Mouse (Mus musculus): ENCODE measurements around the gene Aktip. TPM values are rescaled to one million over a fixed set of nuclear protein-coding genes. Genes with fewer than 3 reads are reported as not detected.

Gene Aktip
- polyA plus RNA-seq, 1 experiment from 2014 or later: 38.1 TPM

- no peak overlapping the region for H3K27ac ChIP-seq (replicated peaks)
- H3K9me3 ChIP-seq: peaks cover 11% of the 10 kb centered on the region; the same call in 1 of the 2 replicates
- H3K9ac ChIP-seq: no peak overlapping the region
- H3K4me2 ChIP-seq: no peak overlapping the region
- no peaks in the 10 kb centered on the region for H3K36me3 ChIP-seq
- no peak overlapping the region for H3K4me3 ChIP-seq
- WGBS: 80% methylated on average over 7 of the region's 7 CpGs
- H3K4me1 ChIP-seq: peaks cover 12% of the 10 kb centered on the region; the same call in 1 of the 2 replicates
- H3K27me3 ChIP-seq (replicated peaks): no peaks in the 10 kb centered on the region
- no peak for ATAC-seq (ENCODE audit: extremely low read depth, insufficient number of reproducible peaks, low FRiP score, low TSS enrichment)
Measured at GRCm38 (mm10) chr8:91151531-91151930, 48.2 kb downstream of the Aktip start.

- H3K4me2 ChIP-seq: no peak overlapping the region
- peaks cover 11% of the 10 kb centered on the region; the same call in 1 of the 2 replicates for H3K9me3 ChIP-seq
- H3K36me3 ChIP-seq: no peaks in the 10 kb centered on the region
- no peak overlapping the region for H3K9ac ChIP-seq
- 60% methylated on average over 3 of the region's 3 CpGs for WGBS
- H3K4me3 ChIP-seq: no peak overlapping the region
- peaks cover 12% of the 10 kb centered on the region; the same call in 1 of the 2 replicates for H3K4me1 ChIP-seq
- no peak overlapping the region for H3K27ac ChIP-seq (replicated peaks)
- no peaks in the 10 kb centered on the region for H3K27me3 ChIP-seq (replicated peaks)
- no peak for ATAC-seq (ENCODE audit: extremely low read depth, insufficient number of reproducible peaks, low FRiP score, low TSS enrichment)
Measured at GRCm38 (mm10) chr8:91149298-91149697, 50.5 kb downstream of the Aktip start.

DNA sequence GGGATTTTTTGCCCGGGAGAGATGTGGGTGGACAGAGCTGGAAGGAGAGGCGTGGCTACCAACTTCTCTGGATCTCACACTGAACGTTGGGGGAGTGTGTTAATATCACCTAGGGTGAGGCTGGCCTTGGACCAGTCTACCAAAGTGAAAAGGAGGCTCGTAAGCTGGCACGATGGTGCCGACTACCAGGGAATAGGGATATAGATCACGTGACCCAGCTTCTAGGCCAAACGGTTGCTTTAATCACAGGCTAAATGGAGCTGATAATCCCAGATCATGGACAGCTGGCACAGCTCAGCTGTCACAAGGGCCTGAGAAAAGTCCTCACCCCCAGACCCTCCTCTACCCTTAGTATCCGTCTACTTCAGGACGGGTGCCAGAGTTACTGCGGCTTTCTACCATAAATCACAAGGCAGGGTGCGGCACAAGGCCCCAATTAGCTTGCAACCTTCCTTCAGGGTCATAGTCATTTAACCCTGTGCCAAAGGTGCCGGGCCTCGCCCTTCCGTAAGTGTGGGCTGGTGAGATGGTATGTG is 51.1 kb downstream of the Aktip start:
- WGBS: 64% methylated on average over 15 of the region's 15 CpGs
- no peak overlapping the region for H3K9ac ChIP-seq
- no peak overlapping the region for H3K27ac ChIP-seq (replicated peaks)
- no peaks in the 10 kb centered on the region for H3K36me3 ChIP-seq
- H3K4me1 ChIP-seq: peaks cover 12% of the 10 kb centered on the region; the same call in 1 of the 2 replicates
- H3K9me3 ChIP-seq: peaks cover 11% of the 10 kb centered on the region; the same call in 1 of the 2 replicates
- H3K4me3 ChIP-seq: no peak overlapping the region
- H3K4me2 ChIP-seq: peak overlapping the region; percentile 63; the same call in 1 of the 2 replicates
- no peak for ATAC-seq (ENCODE audit: extremely low read depth, insufficient number of reproducible peaks, low FRiP score, low TSS enrichment)
- no peaks in the 10 kb centered on the region for H3K27me3 ChIP-seq (replicated peaks)

DNA sequence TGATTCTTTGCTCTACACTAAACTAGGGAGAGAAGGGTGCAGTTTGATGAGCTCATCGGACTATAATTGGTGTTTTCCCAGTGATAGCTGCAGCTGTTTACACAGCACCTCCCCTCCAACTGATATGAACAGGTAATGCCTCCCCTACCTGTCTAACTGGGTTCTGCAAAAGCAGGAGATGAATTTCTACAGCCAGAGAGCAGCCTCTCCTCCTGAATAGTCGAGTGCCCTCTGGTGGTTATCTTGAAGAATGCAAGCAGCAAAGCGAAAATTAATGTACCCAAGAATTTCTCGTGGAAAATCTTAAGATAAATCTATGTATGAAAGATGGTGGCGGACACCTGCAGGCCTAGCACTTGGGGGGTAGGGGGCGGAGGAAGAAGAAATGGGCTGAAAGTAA is 52.1 kb downstream of the Aktip start:
- peak overlapping the region; percentile 42 for H3K4me3 ChIP-seq
- peak overlapping the region; percentile 63 for H3K4me2 ChIP-seq
- no peak overlapping the region for H3K27ac ChIP-seq (replicated peaks)
- no peaks in the 10 kb centered on the region for H3K27me3 ChIP-seq (replicated peaks)
- no peaks in the 10 kb centered on the region for H3K36me3 ChIP-seq
- ATAC-seq (ENCODE audit: extremely low read depth, insufficient number of reproducible peaks, low FRiP score, low TSS enrichment): no peak
- 9% methylated on average over 6 of the region's 6 CpGs for WGBS
- H3K4me1 ChIP-seq: peaks cover 12% of the 10 kb centered on the region; the same call in 1 of the 2 replicates
- H3K9ac ChIP-seq: peak overlapping the region; percentile 70
- H3K9me3 ChIP-seq: peaks cover 10% of the 10 kb centered on the region; the same call in 1 of the 2 replicates

DNA sequence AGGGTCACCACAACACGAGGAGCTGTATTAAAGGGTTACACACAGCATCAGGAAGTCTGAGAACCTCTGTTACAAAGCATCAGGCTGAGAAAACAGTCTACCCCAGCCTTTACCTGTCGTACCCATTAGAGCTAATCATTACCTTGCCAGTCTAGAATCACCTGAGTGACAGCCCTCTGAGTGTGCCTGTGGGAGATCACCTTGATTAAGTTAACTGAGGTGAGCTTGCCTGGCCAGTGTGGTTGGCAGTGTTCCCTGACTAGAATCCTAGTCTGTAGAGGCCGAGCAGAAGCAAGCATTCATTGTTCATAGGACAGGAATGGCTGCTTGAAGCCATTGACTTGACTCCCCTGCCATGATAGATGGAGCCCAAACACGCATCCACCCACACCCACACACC is 58.9 kb downstream of the Aktip start:
- H3K4me1 ChIP-seq: no peaks in the 10 kb centered on the region
- no peaks in the 10 kb centered on the region for H3K36me3 ChIP-seq
- H3K27ac ChIP-seq (replicated peaks): no peak overlapping the region
- H3K27me3 ChIP-seq (replicated peaks): no peaks in the 10 kb centered on the region
- no peaks in the 10 kb centered on the region for H3K9me3 ChIP-seq
- ATAC-seq (ENCODE audit: extremely low read depth, insufficient number of reproducible peaks, low FRiP score, low TSS enrichment): no peak
- H3K4me3 ChIP-seq: no peak overlapping the region
- H3K9ac ChIP-seq: no peak overlapping the region
- H3K4me2 ChIP-seq: no peak overlapping the region
- 71% methylated on average over 4 of the region's 4 CpGs for WGBS

GRCm38 (mm10) chr8:91135308-91136181 is 64.2 kb downstream of the Aktip start:
- no peak for ATAC-seq (ENCODE audit: extremely low read depth, insufficient number of reproducible peaks, low FRiP score, low TSS enrichment)
- H3K27me3 ChIP-seq (replicated peaks): no peaks in the 10 kb centered on the region
- peaks cover 16% of the 10 kb centered on the region for H3K4me1 ChIP-seq
- no peaks in the 10 kb centered on the region for H3K9me3 ChIP-seq
- no peak overlapping the region for H3K27ac ChIP-seq (replicated peaks)
- 73% methylated on average over 14 of the region's 14 CpGs for WGBS
- H3K9ac ChIP-seq: no peak overlapping the region
- H3K4me2 ChIP-seq: no peak overlapping the region
- peaks cover 7% of the 10 kb centered on the region; the same call in 1 of the 2 replicates for H3K36me3 ChIP-seq
- H3K4me3 ChIP-seq: no peak overlapping the region

- no peaks in the 10 kb centered on the region for H3K9me3 ChIP-seq
- peaks cover 16% of the 10 kb centered on the region for H3K4me1 ChIP-seq
- 63% methylated on average over 12 of the region's 12 CpGs for WGBS
- H3K36me3 ChIP-seq: peaks cover 13% of the 10 kb centered on the region
- H3K4me2 ChIP-seq: peak overlapping the region; percentile 65
- peak overlapping the region; percentile 49 for H3K27ac ChIP-seq (replicated peaks)
- peak overlapping the region; percentile 63; the same call in 1 of the 2 replicates for H3K9ac ChIP-seq
- no peak for ATAC-seq (ENCODE audit: extremely low read depth, insufficient number of reproducible peaks, low FRiP score, low TSS enrichment)
- H3K27me3 ChIP-seq (replicated peaks): no peaks in the 10 kb centered on the region
- H3K4me3 ChIP-seq: peak overlapping the region; percentile 84
Measured at GRCm38 (mm10) chr8:91134659-91135058, 65.1 kb downstream of the Aktip start.

- Histone ChIP-seq H3K36me3 (peaks cover 19% of the 10 kb centered on the region), H3K27ac (replicated peaks) (peak overlapping the region; percentile 49), H3K4me3 (peak overlapping the region; percentile 84), H3K9me3 (no peaks in the 10 kb centered on the region), H3K27me3 (replicated peaks) (no peaks in the 10 kb centered on the region), H3K4me1 (peaks cover 16% of the 10 kb centered on the region), H3K9ac (peak overlapping the region; percentile 63; the same call in 1 of the 2 replicates), H3K4me2 (peak overlapping the region; percentile 65)
- ATAC-seq (ENCODE audit: extremely low read depth, insufficient number of reproducible peaks, low FRiP score, low TSS enrichment): no peak
- under 1% methylated on average over 24 of the region's 24 CpGs for WGBS
Measured at GRCm38 (mm10) chr8:91134070-91134475, 65.7 kb downstream of the Aktip start.

DNA sequence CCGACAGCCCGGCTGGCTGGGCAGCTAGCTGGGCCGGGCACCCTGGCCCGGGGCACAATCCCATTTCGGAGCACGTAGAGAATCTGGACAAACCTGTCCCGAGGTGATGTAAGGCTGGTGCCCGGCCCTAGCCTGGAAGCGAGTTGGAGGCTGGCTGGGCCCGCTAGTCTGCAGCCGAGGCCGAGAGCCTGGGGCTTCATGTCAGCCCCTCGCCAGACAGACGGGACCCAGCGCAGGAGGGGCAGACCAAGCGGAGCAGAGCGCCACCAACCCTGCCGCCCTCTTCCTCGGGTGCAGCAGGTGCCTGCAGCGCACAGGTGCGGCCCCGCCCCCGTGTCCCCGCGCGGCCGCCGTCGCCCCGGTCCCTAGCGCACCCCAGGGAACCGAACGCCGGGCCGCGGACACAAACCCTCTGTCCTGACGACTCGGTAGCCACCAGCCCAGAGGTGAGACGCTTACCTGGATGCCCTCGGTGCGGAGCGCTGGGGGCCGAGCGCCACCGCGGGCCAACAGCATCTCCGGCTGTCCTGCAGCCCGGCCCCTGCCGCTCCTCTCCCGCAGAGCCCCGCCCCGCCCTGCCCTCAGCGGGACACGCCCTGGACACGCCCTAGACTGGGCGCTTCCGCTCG is 66.2 kb downstream of the Aktip start:
- H3K27me3 ChIP-seq (replicated peaks): no peaks in the 10 kb centered on the region
- H3K4me3 ChIP-seq: peak overlapping the region; percentile 84
- H3K4me1 ChIP-seq: peaks cover 16% of the 10 kb centered on the region
- peak; percentile 99 for ATAC-seq (ENCODE audit: extremely low read depth, insufficient number of reproducible peaks, low FRiP score, low TSS enrichment)
- H3K27ac ChIP-seq (replicated peaks): peak overlapping the region; percentile 28; the same call in 1 of the 2 replicates
- peak overlapping the region; percentile 78 for H3K4me2 ChIP-seq
- H3K9me3 ChIP-seq: no peaks in the 10 kb centered on the region
- WGBS: under 1% methylated on average over 51 of the region's 58 CpGs
- peak overlapping the region; percentile 87 for H3K9ac ChIP-seq
- H3K36me3 ChIP-seq: peaks cover 24% of the 10 kb centered on the region

GRCm38 (mm10) chr8:91132731-91133130 is 67.0 kb downstream of the Aktip start:
- no peaks in the 10 kb centered on the region for H3K9me3 ChIP-seq
- peaks cover 32% of the 10 kb centered on the region for H3K36me3 ChIP-seq
- no peak overlapping the region for H3K27ac ChIP-seq (replicated peaks)
- ATAC-seq (ENCODE audit: extremely low read depth, insufficient number of reproducible peaks, low FRiP score, low TSS enrichment): no peak
- peak overlapping the region; percentile 87 for H3K9ac ChIP-seq
- WGBS: 68% methylated on average over 4 of the region's 4 CpGs
- peak overlapping the region; percentile 84 for H3K4me3 ChIP-seq
- peak overlapping the region; percentile 78 for H3K4me2 ChIP-seq
- peaks cover 16% of the 10 kb centered on the region for H3K4me1 ChIP-seq
- H3K27me3 ChIP-seq (replicated peaks): no peaks in the 10 kb centered on the region

- Histone ChIP-seq H3K4me1 (no peaks in the 10 kb centered on the region), H3K27ac (replicated peaks) (no peak overlapping the region), H3K4me2 (no peak overlapping the region), H3K9me3 (no peaks in the 10 kb centered on the region), H3K9ac (no peak overlapping the region), H3K27me3 (replicated peaks) (no peaks in the 10 kb centered on the region), H3K4me3 (no peak overlapping the region), H3K36me3 (peaks cover 89% of the 10 kb centered on the region)
- 92% methylated on average over 8 of the region's 8 CpGs for WGBS
- ATAC-seq (ENCODE audit: extremely low read depth, insufficient number of reproducible peaks, low FRiP score, low TSS enrichment): no peak
Measured at GRCm38 (mm10) chr8:91126786-91127185, 73.0 kb downstream of the Aktip start.

Data from heart, embryonic 13.5 days (tissue).